Mouse (Mus musculus): Measurements from ENCODE around the gene Mcm3ap.

- TF ChIP-seq POLR2A (IDR thresholded peaks at IDR 0.05; ENCODE audit: borderline replicate concordance, extremely low read depth, insufficient read depth, insufficient read length, poor library complexity, severe bottlenecking) (no peak), CTCF (IDR thresholded peaks at IDR 0.05; ENCODE audit: borderline replicate concordance, extremely low read depth, insufficient read depth, insufficient read length) (no peak)
These were observed 62.2 kb downstream of the Mcm3ap start for GRCm38 (mm10) chr10:76530922-76531321.
